Mouse (Mus musculus) mouse embryonic stem cell (cell line): ENCODE results near the gene Nlrp2.

Experiments used
- in situ Hi-C, 2 experiments: fragments of 300-500 bp; cut with MboI; formaldehyde crosslinking; loops; 1 replicate in 1 of 2; 3 replicates in 1 of 2; pipeline ENCODE4 v1.14.3; 2019 to 2020; ENCODE audit warnings: low sequenced_read_pairs in 2 of 2, low pct_unique_long_range_greater_than_20kb in 1 of 2, mixed read lengths in 1 of 2; ENCODE audit not compliant: unreplicated experiment in 1 of 2

Nlrp2 gene

GRCm38 (mm10) chr7:5350935-5351334 lies at the start of gene Nlrp2:
TSS of gene Nlrp2 (minus strand) at chr7:5351035.
- in situ Hi-C loops: no loop called here

- in situ Hi-C loops: loop anchor here in 1 of 2 experiments (10.0 kb wide), 1 partner anchor 58 kb away; no protein-coding TSS in a partner anchor
Observed at GRCm38 (mm10) chr7:5366724-5367123, 15.9 kb upstream of the Nlrp2 start.

GRCm38 (mm10) chr7:5363599-5363998 lies 12.8 kb upstream of the Nlrp2 start:
- in situ Hi-C loops: loop anchor here in 1 of 2 experiments (10.0 kb wide), 1 partner anchor 61 kb away; no protein-coding TSS in a partner anchor

GRCm38 (mm10) chr7:5350237-5350636 lies 598 bp downstream of the Nlrp2 start, which contains the start of gene Gm5065:
TSS of gene Gm5065 (plus strand) at chr7:5350537.
- in situ Hi-C loops: no loop called here

- in situ Hi-C loops: no loop called here
Observed at GRCm38 (mm10) chr7:5327511-5327910, 23.3 kb downstream of the Nlrp2 start.

GRCm38 (mm10) chr7:5288281-5288680 lies 62.6 kb downstream of the Nlrp2 start:
- in situ Hi-C loops: loop anchor here in 1 of 2 experiments (25.0 kb wide), 1 partner anchor 824 kb away; no protein-coding TSS in a partner anchor

GRCm38 (mm10) chr7:5263051-5263450 lies 87.8 kb downstream of the Nlrp2 start:
- in situ Hi-C loops: no loop called here
